Mouse (Mus musculus) left cerebral cortex, postnatal 14 days (tissue): ENCODE data around the gene Rpl35. TPM values are rescaled to one million over a fixed set of nuclear protein-coding genes. Genes with fewer than 3 reads are reported as not detected.
A peak's percentile ranks its signal among the peaks of the same experiment; 100 is the strongest.

ENCODE experiments used
- DNase-seq, 2 experiments: peaks; one replicate each; pipeline ENCODE4 v3.0.0; 2021 to 2022; ENCODE audit warnings: low spot score in 2 of 2, mixed read lengths in 1 of 2
- intact Hi-C: fragments of 180-260 bp; cut with DNase I; formaldehyde crosslinking; loops from one replicate; pipeline ENCODE4 v1.15.1; 2025
- total RNA-seq, 2 experiments: library from RNA; stranded (reverse); gene quantifications; 2 replicates each; pipeline ENCODE4 v1.2.3; 2021

The Rpl35 gene
- total RNA-seq, 2 experiments from 2014 or later: 234 to 241 TPM

DNA sequence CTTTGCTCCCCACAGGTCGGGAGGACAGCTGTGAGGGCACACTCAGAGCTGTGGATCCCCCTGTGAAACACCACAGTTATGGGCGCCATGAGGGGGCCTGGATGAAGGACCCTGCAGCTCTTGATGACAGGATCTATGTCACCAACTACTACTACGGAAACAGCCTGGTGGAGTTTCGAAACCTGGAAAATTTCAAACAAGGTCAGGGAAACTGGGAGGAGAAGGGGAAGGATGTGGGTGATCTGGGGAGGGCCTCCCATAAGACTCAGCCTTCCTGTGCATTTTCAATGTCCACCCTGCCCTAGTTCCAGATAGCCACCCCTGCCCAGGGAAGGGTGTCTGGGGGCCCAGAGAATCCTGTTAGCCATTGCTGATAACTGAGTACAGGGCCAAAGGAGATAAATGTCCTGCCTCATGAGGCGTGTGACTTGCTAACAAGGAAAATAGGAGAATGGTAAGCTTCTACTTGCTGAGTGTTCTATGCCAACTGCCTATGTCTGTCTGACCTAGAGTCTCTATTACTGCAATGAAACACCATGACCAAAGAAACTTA, 47.7 kb downstream of the Rpl35 start:
- intact Hi-C loops: no loop called here
- DNase-seq: no peak

DNA sequence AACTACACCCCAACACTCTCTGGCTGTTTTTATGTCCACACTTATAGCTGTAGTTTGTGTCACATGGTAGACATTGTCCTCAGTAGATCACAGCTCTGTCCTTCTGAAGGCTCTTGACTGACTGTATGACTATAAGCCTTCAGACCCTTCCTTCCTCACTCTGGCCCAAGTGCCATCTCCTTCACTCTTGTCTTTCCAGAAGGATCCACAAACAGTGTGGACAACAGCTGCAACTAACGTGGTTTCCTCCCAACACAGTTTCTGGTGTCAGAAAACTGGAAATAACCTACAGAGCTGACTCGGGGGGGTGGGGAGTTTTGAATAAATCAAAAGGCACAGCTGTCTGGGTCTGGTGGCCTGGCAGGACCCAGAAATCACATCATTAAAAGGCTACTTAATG, 49.4 kb downstream of the Rpl35 start:
- no peak for DNase-seq
- intact Hi-C loops: no loop called here

DNA sequence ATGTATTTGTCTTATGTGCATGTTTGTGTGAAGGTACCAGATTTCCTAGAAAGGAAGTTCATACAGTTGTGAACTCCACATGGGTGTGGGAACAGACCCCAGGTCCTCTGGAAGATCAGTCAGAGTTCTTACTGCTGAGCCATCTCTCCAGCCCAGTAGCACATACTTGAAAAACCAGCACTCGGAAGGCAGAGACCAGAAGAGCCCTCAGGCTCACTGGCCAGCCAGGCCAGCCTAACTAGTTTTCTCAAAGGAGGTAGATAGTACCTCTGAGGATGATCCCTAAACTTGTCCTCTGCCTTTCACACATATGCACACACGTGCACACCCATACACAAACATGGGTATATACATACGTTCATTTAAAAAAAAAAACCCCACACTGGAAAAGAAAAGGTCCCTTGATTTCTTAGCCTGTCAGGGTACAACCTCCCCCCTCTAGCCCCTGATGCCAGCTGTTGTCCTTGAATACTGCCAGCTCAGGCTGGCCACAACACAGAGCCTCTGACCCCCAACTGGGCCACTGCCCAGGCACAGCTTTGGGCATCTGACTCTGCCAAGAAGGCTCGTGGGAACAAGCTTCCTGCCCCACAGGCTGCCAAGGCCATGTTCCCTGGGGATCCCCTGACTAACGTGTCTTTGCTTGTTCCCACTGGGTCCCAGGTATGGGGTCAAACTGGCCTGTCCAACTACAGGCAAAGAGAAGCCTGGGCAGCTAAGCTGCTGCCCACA, 52.1 kb downstream of the Rpl35 start:
- intact Hi-C loops: no loop called here
- DNase-seq: peak; percentile 58 to 70

Other genes with a start within 250 kb of the Rpl35 start
- 1 to 10 TPM; 4.7 to 6.2 TPM for gene Nr6a1, start 77.9 kb downstream of the Rpl35 start, total RNA-seq
- gene Olfml2a, start 73.6 kb downstream of the Rpl35 start, total RNA-seq: 1 to 10 TPM; 3.5 to 4.0 TPM
- gene Wdr38, start 8.1 kb downstream of the Rpl35 start, total RNA-seq: under 1 TPM; 0.40 to 0.51 TPM
- gene Arpc5l, start 276 bp downstream of the Rpl35 start, total RNA-seq: 100 to 1,000 TPM; 100 to 107 TPM
- gene Golga1, start 59.9 kb upstream of the Rpl35 start, total RNA-seq: 10 to 100 TPM; 26.1 to 31.9 TPM
- gene Scai, start 185.1 kb upstream of the Rpl35 start, total RNA-seq: 10 to 100 TPM; 69.4 to 84.0 TPM
- gene Ppp6c, start 220.8 kb upstream of the Rpl35 start, total RNA-seq: 10 to 100 TPM; 64.4 to 69.0 TPM